Mouse (Mus musculus): ENCODE data around the gene Shroom1. TPM values are rescaled to one million over a fixed set of nuclear protein-coding genes. Genes with fewer than 3 reads are reported as not detected.

The Shroom1 gene
- total RNA-seq, 2 experiments from 2014 or later: 3.5 to 4.4 TPM

GRCm38 (mm10) chr11:53447996-53448395 lies 9.0 kb upstream of the Shroom1 start:
- DNase-seq: no peak

- DNase-seq: no peak
These were observed 8.5 kb upstream of the Shroom1 start for GRCm38 (mm10) chr11:53448529-53448928.

- DNase-seq: no peak
These were observed 6.8 kb upstream of the Shroom1 start for GRCm38 (mm10) chr11:53450070-53450705.

- DNase-seq: no peak
These were observed 5.6 kb upstream of the Shroom1 start for GRCm38 (mm10) chr11:53451361-53451760.

GRCm38 (mm10) chr11:53452396-53452795 lies 4.6 kb upstream of the Shroom1 start:
- no peak for DNase-seq

GRCm38 (mm10) chr11:53453031-53453430 lies 4.0 kb upstream of the Shroom1 start:
- DNase-seq: no peak

GRCm38 (mm10) chr11:53457372-53457954 lies 458 bp downstream of the Shroom1 start:
- no peak for DNase-seq

GRCm38 (mm10) chr11:53458996-53459395 lies 2.0 kb downstream of the Shroom1 start:
- DNase-seq: no peak

GRCm38 (mm10) chr11:53460192-53460591 lies 3.2 kb downstream of the Shroom1 start:
- no peak for DNase-seq

GRCm38 (mm10) chr11:53461727-53462126 lies 4.7 kb downstream of the Shroom1 start:
- no peak for DNase-seq

GRCm38 (mm10) chr11:53463551-53464424 lies 6.8 kb downstream of the Shroom1 start:
- DNase-seq: peak; percentile 35 to 56

- peak; percentile 81 to 82 for DNase-seq
These were observed 9.4 kb downstream of the Shroom1 start for GRCm38 (mm10) chr11:53466231-53466971.

- no peak for DNase-seq
These were observed 12.4 kb downstream of the Shroom1 start for GRCm38 (mm10) chr11:53469294-53469967.

GRCm38 (mm10) chr11:53469968-53470695 lies 13.1 kb downstream of the Shroom1 start, which contains the start of gene Gm9837:
Gm9837 (minus strand) TSS chr11:53470479.
- peak; percentile 89 to 92 for DNase-seq

GRCm38 (mm10) chr11:53472709-53473108 lies 15.7 kb downstream of the Shroom1 start:
- DNase-seq: no peak

- no peak for DNase-seq
These were observed 18.6 kb downstream of the Shroom1 start for GRCm38 (mm10) chr11:53475620-53476019.

GRCm38 (mm10) chr11:53477833-53478232 lies 20.8 kb downstream of the Shroom1 start:
- DNase-seq: no peak

- DNase-seq: no peak
These were observed 21.6 kb downstream of the Shroom1 start for GRCm38 (mm10) chr11:53478383-53479170.

- peak in 1 of 2 experiments; percentile 47 for DNase-seq
These were observed 22.3 kb downstream of the Shroom1 start for GRCm38 (mm10) chr11:53479171-53479782.

- peak; percentile 75 to 78 for DNase-seq
These were observed 22.8 kb downstream of the Shroom1 start, which contains the start of the genes Gm9945 and Sowaha for GRCm38 (mm10) chr11:53479783-53480301. Gm9945 (plus strand) TSS chr11:53480166. Sowaha (minus strand) TSS chr11:53480274.
